Mouse (Mus musculus) midbrain, embryonic 13.5 days (tissue): ENCODE measurements around the gene Mfsd4b5. TPM values are rescaled to one million over a fixed set of nuclear protein-coding genes. Genes with fewer than 3 reads are reported as not detected.
"Not testable (repeated sequence)": the region's sequence is repeated elsewhere in the genome, so short reads cannot be mapped to it uniquely, and the experiment has no call there.

Experiments used
- ATAC-seq: fragments of 200-750 bp; cut with Nextera tagmentation; 2 replicates; pipeline ENCODE4 v1.8.0; 2017; ENCODE audit warnings: mild to moderate bottlenecking, moderate TSS enrichment, moderate library complexity
- H3K27ac ChIP-seq: fragments of 300-500 bp; sonication (generic); 2 replicates; pipeline ENCODE4 v1.5.1; 2015; ENCODE audit warnings: inconsistent platforms, mild to moderate bottlenecking, moderate library complexity
- H3K27me3 ChIP-seq: fragments of 300-500 bp; sonication (generic); 2 replicates; pipeline ENCODE4 v1.6.1; 2015; ENCODE audit warnings: mild to moderate bottlenecking, inconsistent platforms
- H3K36me3 ChIP-seq: fragments of 300-500 bp; sonication (generic); 2 replicates; pipeline ENCODE4 v1.6.1; 2015; ENCODE audit warnings: mild to moderate bottlenecking, inconsistent platforms
- H3K4me1 ChIP-seq: fragments of 300-500 bp; sonication (generic); replicated peaks from 2 replicates; pipeline ENCODE4 v1.6.1; 2015; ENCODE audit warnings: inconsistent platforms
- H3K4me2 ChIP-seq: fragments of 300-500 bp; sonication (generic); replicated peaks from 2 replicates; pipeline ENCODE4 v1.6.1; 2015; ENCODE audit warnings: moderate library complexity, mild to moderate bottlenecking, inconsistent platforms
- H3K4me3 ChIP-seq: fragments of 300-500 bp; sonication (generic); replicated peaks from 2 replicates; pipeline ENCODE4 v1.5.1; 2015; ENCODE audit warnings: mild to moderate bottlenecking, inconsistent platforms
- H3K9ac ChIP-seq: fragments of 300-500 bp; sonication (generic); replicated peaks from 2 replicates; pipeline ENCODE4 v1.6.1; 2015; ENCODE audit warnings: mild to moderate bottlenecking, inconsistent platforms
- H3K9me3 ChIP-seq: fragments of 300-500 bp; sonication (generic); 2 replicates; pipeline ENCODE4 v1.6.1; 2016; ENCODE audit warnings: mild to moderate bottlenecking, inconsistent platforms
- WGBS: fragments of 180-500 bp; shearing (Covaris S2); methylation state at CpG from one replicate; pipeline ENCODE4 v1.1.7; 2015; 5-methylcytosine and 5-hydroxymethylcytosine counted together
- polyA plus RNA-seq: library from polyadenylated mRNA; unstranded; fragments of >200 nt; fragmentation: Nextera tagmentation; extraction: Ambion mirVana; gene quantifications from 2 replicates; pipeline ENCODE4 v1.2.1, GENCODE M21; 2015

Gene Mfsd4b5
- polyA plus RNA-seq, 1 experiment from 2014 or later = not detected

GRCm38 (mm10) chr10:40009591-40009990 lies 23.1 kb upstream of the Mfsd4b5 start:
- H3K27ac ChIP-seq = no peak overlapping the region
- H3K4me2 ChIP-seq = no peak overlapping the region
- H3K4me3 ChIP-seq = no peak overlapping the region
- no peaks in the 10 kb centered on the region for H3K4me1 ChIP-seq
- no peaks in the 10 kb centered on the region for H3K27me3 ChIP-seq
- no peaks in the 10 kb centered on the region for H3K36me3 ChIP-seq
- no peak overlapping the region for H3K9ac ChIP-seq
- ATAC-seq = no peak
- no peaks in the 10 kb centered on the region for H3K9me3 ChIP-seq
- 85% methylated on average over 11 of the region's 11 CpGs for WGBS

DNA sequence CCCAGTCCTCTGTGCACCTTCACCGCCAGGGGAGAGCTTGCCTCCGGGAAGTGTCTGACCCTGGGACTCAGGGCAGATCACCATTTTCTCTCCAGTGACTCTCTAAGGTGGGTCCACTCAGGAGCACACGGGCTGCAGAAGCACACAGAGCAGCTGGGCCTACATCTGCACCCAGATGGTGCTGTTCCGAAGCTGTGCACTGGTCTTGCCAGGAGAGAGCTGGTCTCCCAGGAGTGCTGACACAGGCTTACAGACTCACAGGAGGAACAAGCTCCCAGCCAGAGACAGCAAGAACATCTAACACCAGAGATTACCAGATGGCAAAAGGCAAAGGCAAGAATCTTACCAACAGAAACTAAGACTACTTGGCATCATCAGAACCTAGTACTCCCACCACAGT lies 22.4 kb upstream of the Mfsd4b5 start:
- 76% methylated on average over 4 of the region's 4 CpGs for WGBS
- H3K27me3 ChIP-seq, H3K9me3 ChIP-seq: not testable (repeated sequence)

GRCm38 (mm10) chr10:40007953-40008352 lies 21.5 kb upstream of the Mfsd4b5 start:
- H3K27me3 ChIP-seq = no peaks in the 10 kb centered on the region
- H3K9me3 ChIP-seq = no peaks in the 10 kb centered on the region
- ATAC-seq = no peak
- H3K4me2 ChIP-seq = no peak overlapping the region
- no peak overlapping the region for H3K27ac ChIP-seq
- H3K4me3 ChIP-seq = no peak overlapping the region
- no peaks in the 10 kb centered on the region for H3K36me3 ChIP-seq
- 85% methylated on average over 4 of the region's 4 CpGs for WGBS
- no peaks in the 10 kb centered on the region for H3K4me1 ChIP-seq
- H3K9ac ChIP-seq = no peak overlapping the region

More for the DNA sequence above, 22.4 kb upstream of the Mfsd4b5 start:
- H3K4me2 ChIP-seq, H3K27ac ChIP-seq, H3K9ac ChIP-seq, H3K4me1 ChIP-seq, H3K36me3 ChIP-seq, H3K4me3 ChIP-seq, ATAC-seq: not testable (repeated sequence)

DNA sequence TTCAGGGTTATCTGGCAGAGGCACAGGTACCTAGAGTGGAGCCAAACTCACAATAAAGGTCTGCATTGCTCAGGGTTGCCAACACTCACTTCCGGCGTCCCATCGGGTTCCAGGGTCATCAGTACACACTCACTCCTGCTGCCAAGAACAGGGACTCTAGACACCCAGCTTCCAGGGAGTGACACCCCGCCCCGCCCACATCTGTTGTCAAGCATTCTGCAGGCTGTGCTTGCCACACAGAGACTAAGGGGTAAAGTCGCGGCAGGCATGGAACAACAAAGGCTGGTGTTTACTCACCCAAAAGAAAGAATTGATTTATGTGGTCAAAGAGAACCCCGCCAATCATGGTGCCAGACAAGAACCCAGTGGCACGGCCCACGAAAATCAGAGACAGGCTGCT lies 20.5 kb upstream of the Mfsd4b5 start:
- Histone ChIP-seq H3K27ac (no peak overlapping the region), H3K4me1 (no peaks in the 10 kb centered on the region), H3K36me3 (no peaks in the 10 kb centered on the region), H3K27me3 (no peaks in the 10 kb centered on the region), H3K9me3 (no peaks in the 10 kb centered on the region), H3K4me3 (no peak overlapping the region), H3K4me2 (no peak overlapping the region), H3K9ac (no peak overlapping the region)
- 59% methylated on average over 10 of the region's 10 CpGs for WGBS
- ATAC-seq = no peak

GRCm38 (mm10) chr10:40000746-40001145 lies 14.3 kb upstream of the Mfsd4b5 start:
- no peak overlapping the region for H3K4me3 ChIP-seq
- no peaks in the 10 kb centered on the region for H3K4me1 ChIP-seq
- no peak overlapping the region for H3K4me2 ChIP-seq
- no peaks in the 10 kb centered on the region for H3K36me3 ChIP-seq
- WGBS = 91% methylated on average over 2 of the region's 2 CpGs
- no peak for ATAC-seq
- H3K9me3 ChIP-seq = no peaks in the 10 kb centered on the region
- H3K27ac ChIP-seq = no peak overlapping the region
- H3K27me3 ChIP-seq = no peaks in the 10 kb centered on the region
- H3K9ac ChIP-seq = no peak overlapping the region

DNA sequence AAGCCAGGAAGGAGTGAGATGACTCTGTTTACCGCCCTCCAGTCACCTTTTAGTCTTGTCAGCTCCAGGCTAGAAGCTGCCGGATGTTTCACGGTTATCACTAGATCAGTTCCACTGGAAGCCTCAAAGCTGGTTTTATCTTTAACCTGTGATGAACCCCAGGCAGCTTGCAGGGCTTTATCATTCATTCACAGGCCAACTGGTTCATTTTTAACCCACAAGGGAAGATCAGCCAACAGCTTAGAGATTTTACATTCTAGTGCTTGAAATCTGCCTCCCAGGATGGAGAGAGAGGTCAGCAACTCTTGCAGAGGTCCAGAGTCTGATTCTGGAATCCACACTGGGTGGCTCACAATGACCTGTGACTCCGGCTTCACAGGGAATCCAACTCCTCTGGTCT lies 4.7 kb upstream of the Mfsd4b5 start:
- no peak overlapping the region for H3K9ac ChIP-seq
- no peak overlapping the region for H3K27ac ChIP-seq
- no peaks in the 10 kb centered on the region for H3K4me1 ChIP-seq
- 0 out of 2 replicates have a peak, but pooled peaks cover 3% of the 10 kb centered on the region for H3K9me3 ChIP-seq
- H3K27me3 ChIP-seq = no peaks in the 10 kb centered on the region
- H3K4me2 ChIP-seq = no peak overlapping the region
- WGBS = 80% methylated on average over 4 of the region's 4 CpGs
- no peaks in the 10 kb centered on the region for H3K36me3 ChIP-seq
- ATAC-seq = no peak
- H3K4me3 ChIP-seq = no peak overlapping the region

DNA sequence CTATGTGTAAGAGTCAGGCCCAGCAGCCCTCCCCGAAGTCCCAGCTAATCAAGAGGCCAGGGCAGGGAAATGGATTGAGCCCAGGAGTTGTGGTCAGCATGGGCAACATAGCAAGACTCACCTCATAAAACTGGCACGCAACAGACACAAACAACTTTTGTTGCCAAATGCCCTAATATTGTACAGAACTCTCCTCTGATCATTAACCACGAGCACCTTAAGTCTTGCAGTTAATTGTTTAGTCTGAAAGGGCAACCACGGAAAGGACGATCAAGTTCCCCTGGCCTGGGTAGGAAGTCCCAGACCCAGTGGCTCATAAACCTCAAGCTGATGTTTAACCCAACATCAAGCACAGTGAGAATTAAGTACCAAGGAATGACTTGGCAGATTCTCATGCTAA lies 3.8 kb downstream of the Mfsd4b5 start:
- ATAC-seq = no peak
- H3K9ac ChIP-seq = no peak overlapping the region
- 0 out of 2 replicates have a peak, but pooled peaks cover 8% of the 10 kb centered on the region for H3K9me3 ChIP-seq
- H3K27ac ChIP-seq = no peak overlapping the region
- no peak overlapping the region for H3K4me3 ChIP-seq
- H3K27me3 ChIP-seq = no peaks in the 10 kb centered on the region
- H3K36me3 ChIP-seq = no peaks in the 10 kb centered on the region
- 78% methylated on average over 5 of the region's 5 CpGs for WGBS
- no peak overlapping the region for H3K4me2 ChIP-seq
- H3K4me1 ChIP-seq = no peaks in the 10 kb centered on the region

- no peak overlapping the region for H3K9ac ChIP-seq
- H3K4me2 ChIP-seq = no peak overlapping the region
- H3K27ac ChIP-seq = no peak overlapping the region
- no peak for ATAC-seq
- H3K9me3 ChIP-seq = 0 out of 2 replicates have a peak, but pooled peaks cover 8% of the 10 kb centered on the region
- 95% methylated on average over 1 of the region's 1 CpGs for WGBS
- no peaks in the 10 kb centered on the region for H3K4me1 ChIP-seq
- no peaks in the 10 kb centered on the region for H3K36me3 ChIP-seq
- no peaks in the 10 kb centered on the region for H3K27me3 ChIP-seq
- H3K4me3 ChIP-seq = no peak overlapping the region
Observed at GRCm38 (mm10) chr10:39978231-39978630, 8.2 kb downstream of the Mfsd4b5 start.

GRCm38 (mm10) chr10:39977346-39977745 lies 9.1 kb downstream of the Mfsd4b5 start:
- 95% methylated on average over 4 of the region's 4 CpGs for WGBS
- H3K27ac ChIP-seq = no peak overlapping the region

GRCm38 (mm10) chr10:39975771-39976170 lies 10.7 kb downstream of the Mfsd4b5 start:
- WGBS = 39% methylated on average over 2 of the region's 2 CpGs
- Histone ChIP-seq H3K4me2 (no peak overlapping the region), H3K9me3 (0 out of 2 replicates have a peak, but pooled peaks cover 8% of the 10 kb centered on the region), H3K4me3 (no peak overlapping the region), H3K27ac (no peak overlapping the region), H3K4me1 (no peaks in the 10 kb centered on the region), H3K27me3 (no peaks in the 10 kb centered on the region), H3K36me3 (no peaks in the 10 kb centered on the region), H3K9ac (no peak overlapping the region)
- ATAC-seq = no peak

More at GRCm38 (mm10) chr10:39977346-39977745, 9.1 kb downstream of the Mfsd4b5 start:
- no peaks in the 10 kb centered on the region for H3K27me3 ChIP-seq
- H3K4me2 ChIP-seq = no peak overlapping the region
- H3K4me1 ChIP-seq = no peaks in the 10 kb centered on the region
- H3K4me3 ChIP-seq = no peak overlapping the region
- H3K9me3 ChIP-seq = 0 out of 2 replicates have a peak, but pooled peaks cover 8% of the 10 kb centered on the region
- no peak for ATAC-seq
- no peaks in the 10 kb centered on the region for H3K36me3 ChIP-seq
- H3K9ac ChIP-seq = no peak overlapping the region

DNA sequence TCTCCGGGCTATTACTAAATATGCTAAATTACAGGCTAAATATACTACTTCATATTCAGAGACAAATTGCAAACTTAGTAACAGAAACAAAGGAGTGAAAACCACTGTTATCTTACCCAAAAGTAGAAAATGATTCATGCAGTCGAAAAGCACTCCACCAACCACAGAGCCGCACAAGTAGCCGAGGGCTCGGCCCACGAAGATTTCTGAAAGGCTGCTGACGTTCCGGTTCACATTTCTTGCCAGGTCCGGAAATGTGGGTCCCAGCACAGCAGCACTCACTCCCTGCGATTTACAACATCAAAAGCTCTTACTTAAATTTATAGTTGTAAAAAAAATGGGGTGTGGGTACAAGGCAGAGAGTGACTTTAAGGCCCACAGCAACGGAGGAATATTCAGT lies 11.5 kb downstream of the Mfsd4b5 start:
- no peak overlapping the region for H3K27ac ChIP-seq
- H3K9me3 ChIP-seq = 0 out of 2 replicates have a peak, but pooled peaks cover 8% of the 10 kb centered on the region
- H3K27me3 ChIP-seq = no peaks in the 10 kb centered on the region
- no peak overlapping the region for H3K4me2 ChIP-seq
- H3K4me1 ChIP-seq = no peaks in the 10 kb centered on the region
- H3K9ac ChIP-seq = no peak overlapping the region
- WGBS = 71% methylated on average over 11 of the region's 11 CpGs
- no peak for ATAC-seq
- no peaks in the 10 kb centered on the region for H3K36me3 ChIP-seq
- no peak overlapping the region for H3K4me3 ChIP-seq

DNA sequence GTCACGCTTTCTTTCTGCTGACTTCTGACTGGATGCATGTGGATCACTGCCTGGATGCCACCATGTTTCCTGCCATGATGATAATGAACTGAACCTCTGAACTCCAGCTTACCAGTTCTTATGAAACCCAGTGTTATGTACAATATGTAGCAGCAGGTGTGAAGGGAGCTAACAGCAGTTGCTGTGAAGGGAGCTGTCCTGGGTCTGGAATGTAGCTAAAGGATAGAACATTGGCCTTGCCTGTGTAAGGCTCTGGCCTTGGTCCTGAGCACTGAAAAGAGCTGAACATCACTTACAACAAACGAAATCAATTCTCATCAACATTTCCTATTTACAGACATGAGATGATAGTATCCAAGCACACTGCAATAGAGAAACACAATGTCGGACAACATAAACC lies 18.9 kb downstream of the Mfsd4b5 start:
- Histone ChIP-seq H3K9ac (no peak overlapping the region), H3K27me3 (no peaks in the 10 kb centered on the region), H3K36me3 (no peaks in the 10 kb centered on the region), H3K4me3 (no peak overlapping the region), H3K9me3 (no peaks in the 10 kb centered on the region), H3K4me1 (no peaks in the 10 kb centered on the region), H3K27ac (no peak overlapping the region), H3K4me2 (no peak overlapping the region)
- no peak for ATAC-seq
- 86% methylated on average over 3 of the region's 3 CpGs for WGBS

GRCm38 (mm10) chr10:39961906-39962305 lies 24.5 kb downstream of the Mfsd4b5 start:
- peaks cover 10% of the 10 kb centered on the region; the same call in 1 of the 2 replicates for H3K4me1 ChIP-seq
- H3K27me3 ChIP-seq = peaks cover 21% of the 10 kb centered on the region
- H3K4me2 ChIP-seq = no peak overlapping the region
- WGBS = 65% methylated on average over 1 of the region's 1 CpGs
- no peaks in the 10 kb centered on the region for H3K36me3 ChIP-seq
- no peak overlapping the region for H3K4me3 ChIP-seq
- H3K27ac ChIP-seq = no peak overlapping the region
- no peaks in the 10 kb centered on the region for H3K9me3 ChIP-seq
- no peak overlapping the region for H3K9ac ChIP-seq
- ATAC-seq = no peak
